Mouse (Mus musculus) myocyte (in vitro differentiated cells): Measurements from ENCODE around the gene Itsn1. TPM values are rescaled to one million over a fixed set of nuclear protein-coding genes. Genes with fewer than 3 reads are reported as not detected.
A peak's percentile ranks its signal among the peaks of the same experiment; 100 is the strongest.

Experiments used
- H3K27me3 ChIP-seq: one replicate; pipeline ENCODE4 v1.6.1; 2011; ENCODE audit not compliant: control insufficient read depth, insufficient read depth, insufficient read length
- H3K36me3 ChIP-seq: one replicate; pipeline ENCODE4 v1.6.1; 2011; ENCODE audit not compliant: control insufficient read depth, insufficient read depth
- H3K4me2 ChIP-seq: one replicate; pipeline ENCODE4 v1.6.1; 2011; ENCODE audit warnings: low read depth, control low read depth
- H3K4me3 ChIP-seq: one replicate; pipeline ENCODE4 v1.5.1; 2011; ENCODE audit warnings: mild to moderate bottlenecking, control low read depth, moderate library complexity
- H3K79me2 ChIP-seq: one replicate; pipeline ENCODE4 v1.6.1; 2011; ENCODE audit not compliant: control insufficient read depth, insufficient read depth
- H3ac ChIP-seq: one replicate; pipeline ENCODE4 v1.6.1; 2011; ENCODE audit not compliant: control insufficient read depth, insufficient read length
- CEBPB ChIP-seq: IDR thresholded peaks from 2 replicates; pipeline ENCODE4 v1.6.1; 2011; ENCODE audit warnings: mild to moderate bottlenecking, moderate library complexity; ENCODE audit not compliant: poor library complexity, insufficient read depth, severe bottlenecking
- E2F4 ChIP-seq: IDR thresholded peaks from one replicate; pipeline ENCODE4 v1.6.1; 2011; ENCODE audit warnings: mild to moderate bottlenecking, control low read depth, moderate library complexity; ENCODE audit not compliant: insufficient read depth
- MAX ChIP-seq: IDR thresholded peaks from one replicate; pipeline ENCODE4 v1.6.1; 2011; ENCODE audit warnings: low read depth, mild to moderate bottlenecking, control low read depth
- MYOD1 ChIP-seq, 3 experiments: IDR thresholded peaks; one replicate each; pipeline ENCODE4 v1.6.1; 2011; ENCODE audit warnings: control low read depth in 2 of 3, low read depth in 2 of 3, mild to moderate bottlenecking in 2 of 3, moderate library complexity in 1 of 3; ENCODE audit not compliant: insufficient read length in 2 of 3, control insufficient read depth in 1 of 3
- MYOG ChIP-seq, 3 experiments: IDR thresholded peaks; one replicate each; pipeline ENCODE4 v1.6.1; 2011; ENCODE audit warnings: control low read depth in 2 of 3, low read depth in 2 of 3, mild to moderate bottlenecking in 2 of 3; ENCODE audit not compliant: insufficient read length in 2 of 3, control insufficient read depth in 1 of 3, insufficient read depth in 1 of 3
- POLR2A ChIP-seq: IDR thresholded peaks from one replicate; pipeline ENCODE4 v1.6.1; 2011; ENCODE audit warnings: low read depth, mild to moderate bottlenecking, control low read depth, moderate library complexity; ENCODE audit not compliant: insufficient read length
- POLR2AphosphoS2 ChIP-seq: IDR thresholded peaks from one replicate; pipeline ENCODE4 v1.6.1; 2011; ENCODE audit warnings: low read depth, control low read depth; ENCODE audit not compliant: insufficient read length
- REST ChIP-seq: IDR thresholded peaks from one replicate; pipeline ENCODE4 v1.6.1; 2011; ENCODE audit warnings: mild to moderate bottlenecking, control low read depth, moderate library complexity; ENCODE audit not compliant: insufficient read depth, insufficient read length
- SRF ChIP-seq: IDR thresholded peaks from one replicate; pipeline ENCODE4 v1.6.1; 2011; ENCODE audit warnings: low read depth; ENCODE audit not compliant: control insufficient read depth, insufficient read length
- TCF12 ChIP-seq: IDR thresholded peaks from one replicate; pipeline ENCODE4 v1.6.1; 2011; ENCODE audit warnings: mild to moderate bottlenecking, control low read depth; ENCODE audit not compliant: poor library complexity, insufficient read depth, severe bottlenecking
- TCF3 ChIP-seq: IDR thresholded peaks from one replicate; pipeline ENCODE4 v1.6.1; 2011; ENCODE audit warnings: low read depth, control low read depth; ENCODE audit not compliant: insufficient read length
- USF1 ChIP-seq: IDR thresholded peaks from one replicate; pipeline ENCODE4 v1.6.1; 2011; ENCODE audit warnings: low read depth, mild to moderate bottlenecking, control low read depth, moderate library complexity
- polyA plus RNA-seq: library from polyadenylated mRNA; unstranded; fragments of >200 nt; fragmentation: generic; extraction: Trizol; gene quantifications from one replicate; pipeline ENCODE4 v1.2.1, GENCODE M21; 2012; ENCODE audit warnings: missing spikeins

Gene Itsn1
- polyA plus RNA-seq, 1 experiment: 27.5 TPM

GRCm38 (mm10) chr16:91827456-91827855 lies 98.4 kb downstream of the Itsn1 start:
- no peak for TF ChIP-seq TCF3
- no peak for TF ChIP-seq E2F4
- TF ChIP-seq POLR2AphosphoS2: no peak
- TF ChIP-seq MAX: no peak
- TF ChIP-seq TCF12: no peak
- TF ChIP-seq MYOG (IDR thresholded peaks at IDR 0.05; ENCODE audit: control insufficient read depth in 1 of 3, insufficient read depth in 1 of 3, insufficient read length in 2 of 3, low read depth in 2 of 3): no peak
- no peak for TF ChIP-seq USF1
- TF ChIP-seq SRF: no peak
- no peak for TF ChIP-seq CEBPB
- H3K4me2 ChIP-seq: no peak overlapping the region
- peaks cover 20% of the 10 kb centered on the region for H3K36me3 ChIP-seq
- H3K4me3 ChIP-seq: no peak overlapping the region
- H3ac ChIP-seq: no peak overlapping the region
- no peaks in the 10 kb centered on the region for H3K79me2 ChIP-seq
- no peaks in the 10 kb centered on the region for H3K27me3 ChIP-seq

- H3K4me2 ChIP-seq: no peak overlapping the region
- TF ChIP-seq E2F4 (no peak), MYOG (IDR thresholded peaks at IDR 0.05; ENCODE audit: control insufficient read depth in 1 of 3, insufficient read depth in 1 of 3, insufficient read length in 2 of 3, low read depth in 2 of 3) (no peak), MYOD1 (IDR thresholded peaks at IDR 0.05; ENCODE audit: control insufficient read depth in 1 of 3, insufficient read length in 2 of 3, low read depth in 2 of 3) (no peak), SRF (no peak), POLR2A (no peak), TCF12 (no peak), MAX (no peak), REST (no peak), USF1 (no peak), POLR2AphosphoS2 (no peak), TCF3 (no peak), CEBPB (no peak)
- no peak overlapping the region for H3ac ChIP-seq
- H3K4me3 ChIP-seq: no peak overlapping the region
- no peaks in the 10 kb centered on the region for H3K27me3 ChIP-seq
- no peaks in the 10 kb centered on the region for H3K79me2 ChIP-seq
- H3K36me3 ChIP-seq: peaks cover 17% of the 10 kb centered on the region
Observed at GRCm38 (mm10) chr16:91828160-91828559, 99.1 kb downstream of the Itsn1 start.

- peaks cover 15% of the 10 kb centered on the region for H3K36me3 ChIP-seq
- no peak for TF ChIP-seq USF1
- H3K4me2 ChIP-seq: no peak overlapping the region
Observed at GRCm38 (mm10) chr16:91828603-91829002, 99.5 kb downstream of the Itsn1 start.

GRCm38 (mm10) chr16:91829121-91829520 lies 100.0 kb downstream of the Itsn1 start:
- peaks cover 18% of the 10 kb centered on the region for H3K36me3 ChIP-seq
- H3ac ChIP-seq: no peak overlapping the region
- no peak for TF ChIP-seq MYOG (IDR thresholded peaks at IDR 0.05; ENCODE audit: control insufficient read depth in 1 of 3, insufficient read depth in 1 of 3, insufficient read length in 2 of 3, low read depth in 2 of 3)
- H3K27me3 ChIP-seq: no peaks in the 10 kb centered on the region
- no peak overlapping the region for H3K4me3 ChIP-seq
- H3K4me2 ChIP-seq: no peak overlapping the region
- no peaks in the 10 kb centered on the region for H3K79me2 ChIP-seq

More at GRCm38 (mm10) chr16:91828603-91829002, 99.5 kb downstream of the Itsn1 start:
- Histone ChIP-seq H3K79me2 (no peaks in the 10 kb centered on the region), H3K27me3 (no peaks in the 10 kb centered on the region), H3K4me3 (no peak overlapping the region), H3ac (no peak overlapping the region)

- Histone ChIP-seq H3K4me2 (no peak overlapping the region), H3K27me3 (no peaks in the 10 kb centered on the region), H3K79me2 (no peaks in the 10 kb centered on the region), H3K4me3 (no peak overlapping the region), H3K36me3 (peaks cover 19% of the 10 kb centered on the region), H3ac (no peak overlapping the region)
- TF ChIP-seq MYOD1 (IDR thresholded peaks at IDR 0.05; ENCODE audit: control insufficient read depth in 1 of 3, insufficient read length in 2 of 3, low read depth in 2 of 3) (peak in 1 of 3 experiments; percentile 63), USF1 (no peak), MYOG (IDR thresholded peaks at IDR 0.05; ENCODE audit: control insufficient read depth in 1 of 3, insufficient read depth in 1 of 3, insufficient read length in 2 of 3, low read depth in 2 of 3) (peak in 1 of 3 experiments; percentile 14), POLR2A (no peak), E2F4 (no peak), SRF (no peak)
Observed at GRCm38 (mm10) chr16:91830260-91830659, 101.2 kb downstream of the Itsn1 start.

GRCm38 (mm10) chr16:91833121-91833520 lies 104.0 kb downstream of the Itsn1 start:
- Histone ChIP-seq H3K79me2 (no peaks in the 10 kb centered on the region), H3K27me3 (no peaks in the 10 kb centered on the region), H3K36me3 (peaks cover 23% of the 10 kb centered on the region), H3K4me3 (no peak overlapping the region), H3K4me2 (no peak overlapping the region), H3ac (no peak overlapping the region)
- TF ChIP-seq MAX: no peak
- no peak for TF ChIP-seq POLR2AphosphoS2
- no peak for TF ChIP-seq POLR2A
- no peak for TF ChIP-seq REST
- no peak for TF ChIP-seq TCF12
- TF ChIP-seq CEBPB: no peak
- no peak for TF ChIP-seq USF1
- TF ChIP-seq TCF3: no peak
- TF ChIP-seq MYOG (IDR thresholded peaks at IDR 0.05; ENCODE audit: control insufficient read depth in 1 of 3, insufficient read depth in 1 of 3, insufficient read length in 2 of 3, low read depth in 2 of 3): no peak
- no peak for TF ChIP-seq MYOD1 (IDR thresholded peaks at IDR 0.05; ENCODE audit: control insufficient read depth in 1 of 3, insufficient read length in 2 of 3, low read depth in 2 of 3)
- no peak for TF ChIP-seq SRF
- no peak for TF ChIP-seq E2F4
